Comparison of ENCODE assay signal across 9 mouse cellular contexts in the genomic region with DNA sequence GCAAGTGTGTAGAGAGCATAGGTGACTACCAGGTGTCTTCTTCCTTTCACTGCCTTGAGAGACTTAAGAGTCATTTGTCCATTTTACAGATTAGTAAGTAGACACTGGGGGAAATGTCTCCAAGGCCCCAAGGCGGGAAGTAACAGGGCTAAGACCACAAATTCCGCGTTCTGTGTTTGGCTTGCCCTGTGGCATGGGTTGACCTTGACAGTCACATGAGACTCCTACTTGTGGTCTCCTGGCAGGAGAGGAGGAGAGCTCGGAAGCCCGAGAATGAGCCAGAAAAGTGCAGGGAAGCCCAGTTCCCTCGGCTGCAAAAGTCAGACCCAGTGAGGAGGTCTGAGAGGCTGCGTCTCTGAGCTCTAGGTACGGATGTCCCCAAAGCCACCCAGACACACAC. TPM values are rescaled to one million over a fixed set of nuclear protein-coding genes. Genes with fewer than 3 reads are reported as not detected.
DNase-seq lines count a peak whose midpoint lies in the region; ATAC-seq and TF ChIP-seq lines count a peak whose summit lies in the region.
"Had no signal": no experiment of that assay in that cellular context is flagged by ENCODE, and none has a peak within 500 bp of the region (broad histone marks: within the 10 kb centered on the region; RNA-seq: fewer than 3 reads in every experiment).

No protein-coding gene starts in this region.

- peaks cover 19% of the 10 kb centered on the region for H3K9me3 ChIP-seq in heart, embryonic 11.5 days (replicated peaks; ENCODE audit: control insufficient read depth, low read length)
- H3K9me3 ChIP-seq in forebrain, embryonic 15.5 days: no peaks in the 10 kb centered on the region
- no peaks in the 10 kb centered on the region for H3K9me3 ChIP-seq in kidney, embryonic 15.5 days (replicated peaks)
- H3K9me3 ChIP-seq in midbrain, postnatal 0 days (ENCODE audit: low read length): no peaks in the 10 kb centered on the region

- no peak for TF ChIP-seq CTCF in midbrain, postnatal 0 days (IDR thresholded peaks at IDR 0.05)
- no peak for TF ChIP-seq CTCF in layer of hippocampus, adult 2 months (conservative IDR thresholded peaks at IDR 0.05)

- no peaks in the 10 kb centered on the region for H3K27me3 ChIP-seq in heart, embryonic 11.5 days (ENCODE audit: control insufficient read depth, insufficient read depth, low read length)
- no peaks in the 10 kb centered on the region for H3K27me3 ChIP-seq in forebrain, embryonic 15.5 days
- H3K27me3 ChIP-seq in kidney, embryonic 15.5 days: no peaks in the 10 kb centered on the region
- H3K27me3 ChIP-seq in midbrain, postnatal 0 days (ENCODE audit: insufficient read depth, low read length): no peaks in the 10 kb centered on the region

- H3K4me1 ChIP-seq in heart, embryonic 11.5 days (ENCODE audit: control insufficient read depth, insufficient read depth, low read length): peaks cover 8% of the 10 kb centered on the region
- H3K4me1 ChIP-seq in forebrain, embryonic 15.5 days: peaks cover 33% of the 10 kb centered on the region
- H3K4me1 ChIP-seq in kidney, embryonic 15.5 days: peaks cover 20% of the 10 kb centered on the region
- H3K4me1 ChIP-seq in midbrain, postnatal 0 days (ENCODE audit: insufficient read depth, low read length): peaks cover 6% of the 10 kb centered on the region; the same call in 1 of the 2 replicates

- WGBS in heart, embryonic 11.5 days (ENCODE audit: insufficient replicate concordance): 78% methylated on average over 8 of the region's 8 CpGs
- WGBS in forebrain, embryonic 15.5 days: 87% methylated on average over 8 of the region's 8 CpGs
- WGBS in kidney, embryonic 15.5 days: 76% methylated on average over 8 of the region's 8 CpGs
- WGBS in midbrain, postnatal 0 days: 89% methylated on average over 8 of the region's 8 CpGs

- H3K4me2 ChIP-seq in heart, embryonic 11.5 days: peak overlapping the region; percentile 67
- H3K4me2 ChIP-seq in forebrain, embryonic 15.5 days (replicated peaks): peak overlapping the region; percentile 94
- H3K4me2 ChIP-seq in kidney, embryonic 15.5 days: peak overlapping the region; percentile 79
- H3K4me2 ChIP-seq in midbrain, postnatal 0 days (ENCODE audit: low read depth, low read length, poor library complexity, severe bottlenecking): peak overlapping the region; percentile 93; the same call in 1 of the 2 replicates

- ATAC-seq in heart, embryonic 11.5 days (replicated peaks; ENCODE audit: insufficient number of reproducible peaks, low FRiP score, low TSS enrichment): no peak
- ATAC-seq in forebrain, embryonic 15.5 days (replicated peaks): no peak
- no peak for ATAC-seq in kidney, embryonic 15.5 days (replicated peaks; ENCODE audit: low FRiP score)
- no peak for ATAC-seq in midbrain, postnatal 0 days (ENCODE audit: low FRiP score)
- ATAC-seq in erythroblast, adult 5-6 weeks (replicated peaks; ENCODE audit: low FRiP score, poor library complexity, severe bottlenecking): no peak

- H3K9ac ChIP-seq in heart, embryonic 11.5 days (ENCODE audit: low read depth, low read length): no peak overlapping the region
- H3K9ac ChIP-seq in forebrain, embryonic 15.5 days (replicated peaks): no peak overlapping the region
- H3K9ac ChIP-seq in kidney, embryonic 15.5 days: peak overlapping the region; percentile 99; the same call in 1 of the 2 replicates
- peak overlapping the region; percentile 94; the same call in 1 of the 2 replicates for H3K9ac ChIP-seq in midbrain, postnatal 0 days (replicated peaks; ENCODE audit: low read length, poor library complexity, severe bottlenecking)

- peaks cover 40% of the 10 kb centered on the region for H3K36me3 ChIP-seq in heart, embryonic 11.5 days (ENCODE audit: control insufficient read depth, insufficient read depth, low read length)
- H3K36me3 ChIP-seq in forebrain, embryonic 15.5 days: peaks cover 41% of the 10 kb centered on the region
- H3K36me3 ChIP-seq in kidney, embryonic 15.5 days: peaks cover 48% of the 10 kb centered on the region
- H3K36me3 ChIP-seq in midbrain, postnatal 0 days (ENCODE audit: insufficient read depth, low read length): peaks cover 38% of the 10 kb centered on the region

- DNase-seq in heart, adult 8-10 months (ENCODE audit: low spot score): no peak
- no peak for DNase-seq in midbrain, postnatal 0 days (ENCODE audit: low spot score)
- DNase-seq in layer of hippocampus, adult 2 months (ENCODE audit: low spot score in 2 of 2): no peak
- DNase-seq in layer of hippocampus, postnatal 10 days (ENCODE audit: low spot score in 2 of 2): no peak
- DNase-seq: embryo, embryonic 11 days had no signal

- H3K27ac ChIP-seq in heart, embryonic 11.5 days (ENCODE audit: low read depth, low read length): no peak overlapping the region
- H3K27ac ChIP-seq in forebrain, embryonic 15.5 days (replicated peaks): no peak overlapping the region
- H3K27ac ChIP-seq in kidney, embryonic 15.5 days: no peak overlapping the region; the same call in 1 of the 2 replicates
- no peak overlapping the region for H3K27ac ChIP-seq in midbrain, postnatal 0 days (ENCODE audit: low read depth, low read length)
- H3K27ac ChIP-seq in layer of hippocampus, adult 2 months: no peak overlapping the region; the same call in 1 of the 2 replicates

- peak overlapping the region; percentile 99; the same call in 1 of the 2 replicates for H3K4me3 ChIP-seq in heart, embryonic 11.5 days (ENCODE audit: low read depth, low read length)
- peak overlapping the region; percentile 100 for H3K4me3 ChIP-seq in forebrain, embryonic 15.5 days
- peak overlapping the region; percentile 99 for H3K4me3 ChIP-seq in kidney, embryonic 15.5 days (replicated peaks)
- H3K4me3 ChIP-seq in midbrain, postnatal 0 days (ENCODE audit: low read depth, low read length): peak overlapping the region; percentile 100; the same call in 1 of the 2 replicates
- H3K4me3 ChIP-seq in layer of hippocampus, adult 2 months: no peak overlapping the region

RNA-seq across cellular contexts. Expression of gene Zfp629, which starts 2.1 kb away (rescaled TPM):
- polyA plus RNA-seq in heart, embryonic 11.5 days (2014; fragmentation: Nextera tagmentation; extraction: Ambion mirVana): 11.2 and 12.0 TPM in 2 replicates
- total RNA-seq in heart, adult 8-10 months (2022): 10 to 100 TPM; 19.9 to 23.4 (median 20.0) TPM
- 18.7 and 18.9 TPM in 2 replicates for polyA plus RNA-seq in forebrain, embryonic 15.5 days (2015; fragmentation: Nextera tagmentation; extraction: Ambion mirVana)
- 17.2 and 18.9 TPM in 2 replicates for polyA plus RNA-seq in kidney, embryonic 15.5 days (2015; fragmentation: Nextera tagmentation; extraction: Ambion mirVana)
- total RNA-seq in midbrain, postnatal 0 days (2014; rRNA removed): 36.1 and 42.6 TPM in 2 replicates
- polyA plus RNA-seq in midbrain, postnatal 0 days (2015; fragmentation: Nextera tagmentation; extraction: Ambion mirVana): 15.1 and 15.5 TPM in 2 replicates
- total RNA-seq in layer of hippocampus, adult 2 months (2021): 10 to 100 TPM; 21.8 to 22.5 TPM
- total RNA-seq in erythroblast, adult 5-6 weeks (2015; ENCODE audit: low replicate concordance): 0.77 and 0.84 TPM in 2 replicates
- 2.0 and 3.2 TPM in 2 replicates for total RNA-seq in erythroblast, adult 5-6 weeks (2017; ENCODE audit: low replicate concordance)
- 10 to 100 TPM; 25.1 to 31.8 TPM for total RNA-seq in layer of hippocampus, postnatal 10 days (2021)

RNA-seq across cellular contexts. Expression of gene Rnf40, which starts 24.9 kb away (rescaled TPM):
- 23.4 and 27.6 TPM in 2 replicates for polyA plus RNA-seq in heart, embryonic 11.5 days (2014; fragmentation: Nextera tagmentation; extraction: Ambion mirVana)
- 10 to 100 TPM; 38.1 to 42.6 (median 40.3) TPM for total RNA-seq in heart, adult 8-10 months (2022)
- 51.1 and 52.4 TPM in 2 replicates for polyA plus RNA-seq in forebrain, embryonic 15.5 days (2015; fragmentation: Nextera tagmentation; extraction: Ambion mirVana)
- 47.2 and 48.3 TPM in 2 replicates for polyA plus RNA-seq in kidney, embryonic 15.5 days (2015; fragmentation: Nextera tagmentation; extraction: Ambion mirVana)
- total RNA-seq in midbrain, postnatal 0 days (2014; rRNA removed): 34.5 and 42.9 TPM in 2 replicates
- polyA plus RNA-seq in midbrain, postnatal 0 days (2015; fragmentation: Nextera tagmentation; extraction: Ambion mirVana): 38.1 and 40.9 TPM in 2 replicates
- total RNA-seq in layer of hippocampus, adult 2 months (2021): 10 to 100 TPM; 69.5 to 72.8 TPM
- 17.1 and 18.1 TPM in 2 replicates for total RNA-seq in erythroblast, adult 5-6 weeks (2015; ENCODE audit: low replicate concordance)
- 41.8 and 86.0 TPM in 2 replicates for total RNA-seq in erythroblast, adult 5-6 weeks (2017; ENCODE audit: low replicate concordance)
- 10 to 100 TPM; 70.6 to 71.3 TPM for total RNA-seq in layer of hippocampus, postnatal 10 days (2021)

RNA-seq across cellular contexts. Expression of gene Ccdc189, which starts 25.1 kb away (rescaled TPM):
- 8.7 and 10.0 TPM in 2 replicates for polyA plus RNA-seq in heart, embryonic 11.5 days (2014; fragmentation: Nextera tagmentation; extraction: Ambion mirVana)
- total RNA-seq in heart, adult 8-10 months (2022): 10 to 100 TPM; 10.1 to 15.2 (median 14.4) TPM
- 11.8 TPM in 2 replicates for polyA plus RNA-seq in forebrain, embryonic 15.5 days (2015; fragmentation: Nextera tagmentation; extraction: Ambion mirVana)
- 14.1 and 16.4 TPM in 2 replicates for polyA plus RNA-seq in kidney, embryonic 15.5 days (2015; fragmentation: Nextera tagmentation; extraction: Ambion mirVana)
- 6.7 and 8.1 TPM in 2 replicates for total RNA-seq in midbrain, postnatal 0 days (2014; rRNA removed)
- polyA plus RNA-seq in midbrain, postnatal 0 days (2015; fragmentation: Nextera tagmentation; extraction: Ambion mirVana): 11.8 and 13.5 TPM in 2 replicates
- 10 to 100 TPM; 11.5 to 12.9 TPM for total RNA-seq in layer of hippocampus, adult 2 months (2021)
- 4.0 and 14.0 TPM in 2 replicates for total RNA-seq in erythroblast, adult 5-6 weeks (2015; ENCODE audit: low replicate concordance)
- total RNA-seq in erythroblast, adult 5-6 weeks (2017; ENCODE audit: low replicate concordance): 26.1 and 31.4 TPM in 2 replicates
- 10 to 100 TPM; 10.5 to 11.2 TPM for total RNA-seq in layer of hippocampus, postnatal 10 days (2021)

RNA-seq across cellular contexts. Expression of gene Phkg2, which starts 40.4 kb away (rescaled TPM):
- 41.5 and 44.9 TPM in 2 replicates for polyA plus RNA-seq in heart, embryonic 11.5 days (2014; fragmentation: Nextera tagmentation; extraction: Ambion mirVana)
- total RNA-seq in heart, adult 8-10 months (2022): 10 to 100 TPM; 12.1 to 20.9 (median 17.3) TPM
- 59.7 and 62.3 TPM in 2 replicates for polyA plus RNA-seq in forebrain, embryonic 15.5 days (2015; fragmentation: Nextera tagmentation; extraction: Ambion mirVana)
- 34.6 and 42.5 TPM in 2 replicates for polyA plus RNA-seq in kidney, embryonic 15.5 days (2015; fragmentation: Nextera tagmentation; extraction: Ambion mirVana)
- total RNA-seq in midbrain, postnatal 0 days (2014; rRNA removed): 54.0 and 60.9 TPM in 2 replicates
- 62.5 and 64.7 TPM in 2 replicates for polyA plus RNA-seq in midbrain, postnatal 0 days (2015; fragmentation: Nextera tagmentation; extraction: Ambion mirVana)
- 10 to 100 TPM; 80.4 to 84.2 TPM for total RNA-seq in layer of hippocampus, adult 2 months (2021)
- total RNA-seq in erythroblast, adult 5-6 weeks (2015; ENCODE audit: low replicate concordance): 35.1 and 44.2 TPM in 2 replicates
- 16.2 and 40.8 TPM in 2 replicates for total RNA-seq in erythroblast, adult 5-6 weeks (2017; ENCODE audit: low replicate concordance)
- total RNA-seq in layer of hippocampus, postnatal 10 days (2021): 10 to 100 TPM; 69.4 to 76.3 TPM

RNA-seq across cellular contexts. Expression of gene Tmem265, which starts 52.3 kb away (rescaled TPM):
- polyA plus RNA-seq in heart, embryonic 11.5 days (2014; fragmentation: Nextera tagmentation; extraction: Ambion mirVana): 3.0 and 5.6 TPM in 2 replicates
- total RNA-seq in heart, adult 8-10 months (2022): not detected
- 3.7 and 5.3 TPM in 2 replicates for polyA plus RNA-seq in forebrain, embryonic 15.5 days (2015; fragmentation: Nextera tagmentation; extraction: Ambion mirVana)
- 8.7 and 10.4 TPM in 2 replicates for polyA plus RNA-seq in kidney, embryonic 15.5 days (2015; fragmentation: Nextera tagmentation; extraction: Ambion mirVana)
- 1.9 and 2.7 TPM in 2 replicates for total RNA-seq in midbrain, postnatal 0 days (2014; rRNA removed)
- polyA plus RNA-seq in midbrain, postnatal 0 days (2015; fragmentation: Nextera tagmentation; extraction: Ambion mirVana): 8.7 and 9.7 TPM in 2 replicates
- total RNA-seq in layer of hippocampus, adult 2 months (2021): not detected
- total RNA-seq in erythroblast, adult 5-6 weeks (2015; ENCODE audit: low replicate concordance): 1.7 TPM in 1 of 2 replicates, not detected in the other
- total RNA-seq in erythroblast, adult 5-6 weeks (2017; ENCODE audit: low replicate concordance): not detected in 2 replicates
- total RNA-seq in layer of hippocampus, postnatal 10 days (2021): 1 to 10 TPM in 1 of 2 experiments, under 1 TPM in 1; 0.80 to 2.4 TPM

Comparison
In these comparisons a context has a peak if more than half of its experiments do, and no peak if none do; other contexts are left out.
1. H3K9ac ChIP-seq: peak in kidney, embryonic 15.5 days (single experiment) and midbrain, postnatal 0 days (single experiment); none in heart, embryonic 11.5 days (single experiment) and forebrain, embryonic 15.5 days (single experiment).
2. Peak in every context shown above with its lines, with median percentiles within 50 percentile points of each other: H3K4me2 ChIP-seq.